Mouse (Mus musculus) cerebellum, adult 2 months (tissue): ENCODE measurements around the gene Mip.

Experiments
- CTCF ChIP-seq: fragments of 200-500 bp; IDR thresholded peaks from 2 replicates; pipeline ENCODE4 v1.5.1; 2011; ENCODE audit warnings: low read depth, mild to moderate bottlenecking, control low read depth, low read length, moderate library complexity, borderline replicate concordance; ENCODE audit not compliant: insufficient read depth
- POLR2A ChIP-seq: fragments of 200-500 bp; IDR thresholded peaks from 2 replicates; pipeline ENCODE4 v1.6.1; 2011; ENCODE audit warnings: low read length, control low read depth, borderline replicate concordance; ENCODE audit not compliant: insufficient read depth

GRCm38 (mm10) chr10:128256328-128256727 is 30.7 kb downstream of the Mip start:
- TF ChIP-seq CTCF (no peak), POLR2A (no peak)
